11 mouse cellular contexts compared by ENCODE assay signal in genomic region chr9:70416412-70416811, GRCm38 (mm10). TPM values are rescaled to one million over a fixed set of nuclear protein-coding genes. Genes with fewer than 3 reads are reported as not detected.
A peak's percentile ranks its signal among the peaks of the same experiment; 100 is the strongest.
DNase-seq lines count a peak whose midpoint lies in the region; ATAC-seq and TF ChIP-seq lines count a peak whose summit lies in the region.
"Had no signal": no experiment of that assay in that cellular context is flagged by ENCODE, and none has a peak within 500 bp of the region (broad histone marks: within the 10 kb centered on the region; RNA-seq: fewer than 3 reads in every experiment).

No protein-coding gene starts in this region.

- no peaks in the 10 kb centered on the region for H3K27me3 ChIP-seq in spleen, adult 2 months (ENCODE audit: control insufficient read depth, insufficient read depth, low read length)
- no peaks in the 10 kb centered on the region for H3K27me3 ChIP-seq in liver, embryonic 14.5 days (ENCODE audit: control insufficient read depth, insufficient read depth, low read length)
- H3K27me3 ChIP-seq: forebrain, embryonic 12.5 days; megakaryocyte, embryonic 14.5 days had no signal

- peak; percentile 35 for DNase-seq in adrenal gland, postnatal 14 days
- DNase-seq in adrenal gland, postnatal 25 days: no peak
- DNase-seq in spleen, adult 2 months (ENCODE audit: low read depth in 1 of 2, low spot score in 2 of 2): peak in 1 of 2 experiments; percentile 20
- no peak for DNase-seq in spleen, adult 12 weeks (ENCODE audit: low spot score)
- peak; percentile 22 to 42 (median 34) for DNase-seq in liver, embryonic 14.5 days (ENCODE audit: low read depth in 3 of 3, low spot score in 3 of 3)
- peak; percentile 11 for DNase-seq in yolk sac, embryonic 10.5 days (ENCODE audit: low spot score)
- DNase-seq in gastrocnemius, postnatal 14 days: no peak
- DNase-seq in ovary, postnatal 36 days (ENCODE audit: low spot score): no peak
- DNase-seq: cerebellum, adult 11-12 months had no signal

- ATAC-seq in liver, embryonic 14.5 days (ENCODE audit: insufficient read depth): no peak

- no peak overlapping the region for H3K27ac ChIP-seq in spleen, adult 2 months (ENCODE audit: insufficient read depth, low read length)
- H3K27ac ChIP-seq in liver, embryonic 14.5 days: no peak overlapping the region
- H3K27ac ChIP-seq: forebrain, embryonic 12.5 days had no signal

- TF ChIP-seq EP300 in liver, embryonic 14.5 days (IDR thresholded peaks at IDR 0.05; ENCODE audit: low read depth): no peak

- no peaks in the 10 kb centered on the region for H3K9me3 ChIP-seq in liver, embryonic 14.5 days (ENCODE audit: control insufficient read depth, low read length)
- H3K9me3 ChIP-seq: forebrain, embryonic 12.5 days; megakaryocyte, embryonic 14.5 days had no signal

- intact Hi-C loops in gastrocnemius, postnatal 14 days (cut with DNase I; ENCODE audit: low total_unique reads): no loop called here

- H3K36me3 ChIP-seq in spleen, adult 2 months (ENCODE audit: control insufficient read depth, insufficient read depth, low read length): peaks cover 4% of the 10 kb centered on the region
- peaks cover 74% of the 10 kb centered on the region for H3K36me3 ChIP-seq in liver, embryonic 14.5 days (replicated peaks; ENCODE audit: control insufficient read depth, insufficient read depth, low read depth)

- no peak overlapping the region for H3K9ac ChIP-seq in liver, embryonic 14.5 days (replicated peaks)
- H3K9ac ChIP-seq: forebrain, embryonic 12.5 days had no signal

- peaks cover 2% of the 10 kb centered on the region; the same call in 1 of the 2 replicates for H3K4me1 ChIP-seq in spleen, adult 2 months (ENCODE audit: control insufficient read depth, insufficient read depth, insufficient read length)
- peaks cover 2 to 5% of the 10 kb centered on the region in 2 experiments; a peak in 2 of 4 replicates for H3K4me1 ChIP-seq in liver, embryonic 14.5 days (replicated peaks; ENCODE audit: control insufficient read depth in 2 of 2, insufficient read depth in 2 of 2, low read length in 1 of 2)

- no peak overlapping the region for H3K4me2 ChIP-seq in liver, embryonic 14.5 days (ENCODE audit: low read depth)
- H3K4me2 ChIP-seq: forebrain, embryonic 12.5 days had no signal

- 72% methylated on average over 3 of the region's 3 CpGs for WGBS in spleen, adult 2 months
- WGBS in liver, embryonic 14.5 days (ENCODE audit: insufficient replicate concordance): 55% methylated on average over 3 of the region's 3 CpGs

- no peak overlapping the region for H3K4me3 ChIP-seq in spleen, adult 2 months (ENCODE audit: extremely low read depth, insufficient read depth, insufficient read length)
- no peak overlapping the region for H3K4me3 ChIP-seq in liver, embryonic 14.5 days (ENCODE audit: insufficient read depth in 1 of 2, low read depth in 2 of 2, low read length in 2 of 2)
- H3K4me3 ChIP-seq: forebrain, embryonic 12.5 days; megakaryocyte, embryonic 14.5 days had no signal

- TF ChIP-seq CTCF in spleen, adult 2 months (IDR thresholded peaks at IDR 0.05; ENCODE audit: extremely low read depth, insufficient read depth, insufficient read length, insufficient replicate concordance): peak; percentile 45; the same call in 1 of the 2 replicates
- peak; percentile 82 for TF ChIP-seq CTCF in liver, embryonic 14.5 days (IDR thresholded peaks at IDR 0.05; ENCODE audit: low read depth)

- TF ChIP-seq POLR2A in spleen, adult 2 months (IDR thresholded peaks at IDR 0.05; ENCODE audit: low read depth, low read length): no peak

RNA-seq across cellular contexts. Expression of gene Ccnb2, which starts 4.9 kb away (rescaled TPM):
- 18.8 and 26.1 TPM in 2 replicates for total RNA-seq in adrenal gland, postnatal 14 days (2021)
- 9.0 and 10.9 TPM in 2 replicates for total RNA-seq in adrenal gland, postnatal 25 days (2021)
- polyA plus RNA-seq in spleen, adult 2 months (2012; rRNA removed): 12.3 and 12.9 TPM in 2 replicates
- 97.0 and 116 TPM in 2 replicates for polyA plus RNA-seq in liver, embryonic 14.5 days (2012; rRNA removed)
- polyA plus RNA-seq in liver, embryonic 14.5 days (2014; fragmentation: Nextera tagmentation; extraction: Ambion mirVana): 233 and 240 TPM in 2 replicates
- 1 to 10 TPM; 5.3 TPM for total RNA-seq in gastrocnemius, postnatal 14 days (2021)

Comparison
In these comparisons a context has a peak if more than half of its experiments do, and no peak if none do; other contexts are left out.
1. DNase-seq: peak in adrenal gland, postnatal 14 days (single experiment), liver, embryonic 14.5 days (3 of 3) and yolk sac, embryonic 10.5 days (single experiment); none in adrenal gland, postnatal 25 days (single experiment), spleen, adult 12 weeks (single experiment), gastrocnemius, postnatal 14 days (single experiment) and ovary, postnatal 36 days (single experiment).